Comparison of ENCODE assay signal across 10 mouse cellular contexts in the genomic region with DNA sequence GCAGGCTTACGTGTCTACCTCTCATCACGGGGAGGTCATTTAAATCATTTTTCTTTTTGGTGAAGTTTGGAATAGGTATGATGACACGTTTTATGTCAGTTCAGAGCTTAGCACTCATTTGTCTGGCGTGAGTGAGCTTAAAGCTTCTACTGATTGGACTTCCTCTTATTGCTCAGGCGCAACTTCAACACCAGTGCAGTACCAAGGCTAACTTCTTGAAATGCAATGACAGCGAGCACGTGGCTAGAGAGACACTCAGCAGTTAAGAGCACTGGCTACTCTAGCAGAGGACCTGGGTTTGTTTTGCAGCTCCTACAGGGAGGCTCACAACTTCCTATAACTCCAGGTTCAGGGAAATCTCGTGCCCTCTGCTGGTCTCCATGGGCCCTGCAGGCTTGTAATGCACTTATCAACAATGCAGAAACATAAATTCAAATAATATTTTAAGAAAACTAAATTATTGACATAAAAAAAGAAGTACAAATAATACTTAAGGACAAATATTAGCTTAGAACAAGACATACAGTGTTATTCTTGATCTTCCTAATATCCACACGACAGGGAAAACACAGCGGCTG.
DNase-seq lines count a peak whose midpoint lies in the region; ATAC-seq and TF ChIP-seq lines count a peak whose summit lies in the region.
"Had no signal": no experiment of that assay in that cellular context is flagged by ENCODE, and none has a peak within 500 bp of the region (broad histone marks: within the 10 kb centered on the region; RNA-seq: fewer than 3 reads in every experiment).

No protein-coding gene starts in this region.

- no peak overlapping the region for H3K4me3 ChIP-seq in left cerebral cortex, adult 2 months
- H3K4me3 ChIP-seq in cortical plate, adult 2 months (ENCODE audit: insufficient read depth, low read length) = no peak overlapping the region
- H3K4me3 ChIP-seq: limb, embryonic 13.5 days had no signal

- no peak overlapping the region for H3K27ac ChIP-seq in left cerebral cortex, adult 2 months
- no peak overlapping the region for H3K27ac ChIP-seq in cortical plate, adult 2 months (ENCODE audit: insufficient read depth, low read length)
- H3K27ac ChIP-seq: limb, embryonic 13.5 days had no signal

- H3K4me1 ChIP-seq in cortical plate, adult 2 months (ENCODE audit: control insufficient read depth, insufficient read depth, low read length) = peaks cover 6% of the 10 kb centered on the region; the same call in 1 of the 2 replicates

- TF ChIP-seq POLR2A in cortical plate, adult 2 months (IDR thresholded peaks at IDR 0.05; ENCODE audit: extremely low read depth, insufficient read depth, low read length) = no peak

- peak; percentile 43 for TF ChIP-seq CTCF in left cerebral cortex, adult 2 months (IDR thresholded peaks at IDR 0.05)
- 0 out of 2 replicates have a peak, but pooled peaks have one; percentile 7 for TF ChIP-seq CTCF in cortical plate, adult 2 months (IDR thresholded peaks at IDR 0.05; ENCODE audit: extremely low read depth, insufficient read depth, low read length)

- intact Hi-C loops in left cerebral cortex, adult 2 months (cut with DNase I) = no loop called here
- intact Hi-C loops in left cerebral cortex, postnatal 36 days (cut with DNase I) = no loop called here

- DNase-seq in CD4-positive, CD25-positive, alpha-beta regulatory T cell, adult 2 months (ENCODE audit: low read depth, low spot score) = peak; percentile 20
- DNase-seq in left cerebral cortex, adult 2 months (ENCODE audit: extremely low spot score in 1 of 2, low spot score in 2 of 2) = no peak
- DNase-seq in left cerebral cortex, postnatal 36 days (ENCODE audit: low spot score in 2 of 2) = no peak
- DNase-seq in 3T3-L1 (ENCODE audit: low read depth, low spot score) = peak; percentile 22
- DNase-seq in testis, postnatal 14 days (ENCODE audit: low spot score) = no peak
- no peak for DNase-seq in retina, embryonic 14.5 days (ENCODE audit: low spot score)
- DNase-seq: thymus, adult 18-20 months had no signal

- no peak for ATAC-seq in CD4-positive, CD25-positive, alpha-beta regulatory T cell, adult 4 months

Comparison
In these comparisons a context has a peak if more than half of its experiments do, and no peak if none do; other contexts are left out.
1. DNase-seq: peak in CD4-positive, CD25-positive, alpha-beta regulatory T cell, adult 2 months (single experiment) and 3T3-L1 (single experiment); none in left cerebral cortex, adult 2 months (0 of 2), left cerebral cortex, postnatal 36 days (0 of 2), testis, postnatal 14 days (single experiment) and retina, embryonic 14.5 days (single experiment).